Mouse (Mus musculus): ENCODE measurements at regions not wholly inside any gene's neighbourhood (a gene's known extent, or its start where the extent isn't known, plus 50 kb on each side); places are given as distances from the start of the nearest gene placed in this dataset.

GRCm38 (mm10) chrX:108608446-108608845, 56.2 kb downstream of the Gm379 start:
- DNase-seq (ENCODE audit: low spot score in 2 of 2), result no peak

DNA sequence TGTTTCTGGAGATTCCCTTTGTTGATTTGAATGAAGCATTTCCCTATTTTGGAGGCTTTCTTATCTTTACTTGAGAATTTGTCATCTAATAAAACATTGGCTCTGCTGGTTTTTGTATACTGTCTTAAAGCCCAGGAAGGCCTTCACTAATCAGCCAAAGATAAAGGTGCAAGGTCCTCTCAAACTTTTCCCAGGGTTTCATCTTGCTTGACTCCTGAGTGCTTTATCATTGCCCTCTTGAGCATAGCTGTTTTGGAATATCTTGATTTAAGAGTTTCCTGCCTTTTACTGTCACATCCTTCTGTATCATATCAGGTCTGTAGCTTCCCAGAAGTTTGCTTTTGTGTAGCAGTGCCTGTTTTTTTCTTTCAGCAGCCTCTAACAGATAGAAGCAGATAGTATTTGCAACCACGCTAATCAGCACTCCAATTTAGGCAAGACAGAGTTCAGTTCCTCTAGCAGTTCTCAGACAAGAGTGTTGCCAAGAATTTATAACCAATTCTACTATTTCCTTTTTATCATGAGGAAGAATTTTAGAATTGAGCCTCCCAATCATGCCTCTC, 64.7 kb downstream of the Gm379 start:
- no peak for DNase-seq (ENCODE audit: low spot score in 2 of 2)

- DNase-seq (ENCODE audit: low spot score in 2 of 2), result no peak
Measured at GRCm38 (mm10) chrX:108561977-108562376, 102.7 kb downstream of the Gm379 start.

- DNase-seq (ENCODE audit: low spot score in 2 of 2), result no peak
Measured at GRCm38 (mm10) chrX:108543149-108543548, 121.5 kb downstream of the Gm379 start.

GRCm38 (mm10) chrX:108541410-108541809, 123.3 kb downstream of the Gm379 start:
- no peak for DNase-seq (ENCODE audit: low spot score in 2 of 2)

- DNase-seq (ENCODE audit: low spot score in 2 of 2), result peak in 1 of 2 experiments; percentile 40
Measured at GRCm38 (mm10) chrX:108536995-108537394, 127.7 kb downstream of the Gm379 start.
